Mouse (Mus musculus) T-helper 1 cell (primary cell): ENCODE measurements around the gene Lsm2.
"Not testable (repeated sequence)": the region's sequence is repeated elsewhere in the genome, so short reads cannot be mapped to it uniquely, and the experiment has no call there.

ENCODE experiments used
- in situ Hi-C: fragments of 300-600 bp; cut with MboI, MseI; formaldehyde crosslinking; loops from one replicate; pipeline ENCODE4 v1.15.1; 2025; ENCODE audit warnings: high pct_unique_total_duplicates

Gene Lsm2

DNA sequence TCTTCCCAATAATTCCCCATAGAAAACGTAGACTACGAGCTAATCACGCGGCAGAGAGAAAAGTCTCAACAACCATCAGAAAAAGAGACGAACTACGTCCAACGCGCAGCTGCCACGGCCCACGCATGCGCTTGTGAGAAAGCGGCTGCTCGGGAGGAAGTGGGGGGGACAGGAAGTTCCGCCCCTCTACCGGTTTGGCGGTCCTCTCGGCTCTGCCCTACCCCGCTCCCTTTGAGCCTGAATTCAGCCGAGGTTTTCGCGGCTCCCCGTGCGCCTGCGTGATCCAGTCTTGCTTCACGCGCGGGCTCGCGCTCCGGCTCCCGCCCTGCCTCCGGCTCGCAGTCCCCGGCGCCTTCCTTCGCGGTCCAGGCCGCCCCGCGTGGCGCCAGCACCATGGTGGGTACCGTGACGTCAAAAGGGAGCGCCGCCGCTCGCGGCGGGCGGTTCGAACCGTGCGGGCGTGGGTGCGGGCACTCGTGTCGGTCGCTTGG, at the start of gene Lsm2:
Gene Lsm2 (plus strand): TSS at position 173 of the 491 bp plus-strand sequence.
- in situ Hi-C loops, result no loop called here

DNA sequence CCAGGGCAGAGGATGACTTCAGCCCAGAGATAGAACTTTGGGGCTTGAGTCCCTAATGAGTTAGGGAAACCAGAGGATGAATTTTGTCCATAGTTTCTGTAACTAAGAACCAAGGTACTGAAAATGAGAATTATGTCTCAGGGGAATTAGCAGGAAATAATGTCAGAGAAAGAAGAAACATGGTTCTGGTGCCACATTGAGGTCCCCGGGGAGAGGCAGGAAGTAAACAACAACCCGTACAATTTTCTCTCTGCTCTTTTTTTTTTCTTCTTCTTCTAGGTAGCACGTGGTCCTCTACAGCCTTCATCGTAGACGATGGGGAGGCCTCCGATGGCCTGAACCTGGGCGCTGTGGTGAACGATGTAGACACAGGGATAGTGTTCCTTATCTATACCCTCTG, 49.4 kb upstream of the Lsm2 start:
- in situ Hi-C loops, result loop anchor here (10.0 kb wide), 1 partner anchor 297 kb away; no protein-coding TSS in a partner anchor

DNA sequence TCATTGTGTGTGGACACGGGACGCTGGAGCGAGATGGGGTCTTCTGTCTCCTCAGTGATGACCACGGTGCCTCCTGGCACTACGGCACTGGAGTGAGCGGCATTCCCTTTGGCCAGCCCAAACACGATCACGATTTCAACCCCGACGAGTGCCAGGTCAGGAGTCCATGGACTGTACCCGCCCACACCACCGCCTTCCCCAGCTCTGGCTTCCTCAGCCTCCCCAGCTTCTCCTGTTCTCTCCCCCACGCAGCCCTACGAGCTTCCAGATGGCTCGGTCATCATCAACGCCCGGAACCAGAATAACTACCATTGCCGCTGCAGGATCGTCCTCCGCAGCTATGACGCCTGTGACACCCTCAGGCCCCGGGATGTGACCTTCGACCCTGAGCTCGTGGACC, 47.6 kb upstream of the Lsm2 start:
- in situ Hi-C loops, result loop anchor here (10.0 kb wide), 1 partner anchor 299 kb away; no protein-coding TSS in a partner anchor

DNA sequence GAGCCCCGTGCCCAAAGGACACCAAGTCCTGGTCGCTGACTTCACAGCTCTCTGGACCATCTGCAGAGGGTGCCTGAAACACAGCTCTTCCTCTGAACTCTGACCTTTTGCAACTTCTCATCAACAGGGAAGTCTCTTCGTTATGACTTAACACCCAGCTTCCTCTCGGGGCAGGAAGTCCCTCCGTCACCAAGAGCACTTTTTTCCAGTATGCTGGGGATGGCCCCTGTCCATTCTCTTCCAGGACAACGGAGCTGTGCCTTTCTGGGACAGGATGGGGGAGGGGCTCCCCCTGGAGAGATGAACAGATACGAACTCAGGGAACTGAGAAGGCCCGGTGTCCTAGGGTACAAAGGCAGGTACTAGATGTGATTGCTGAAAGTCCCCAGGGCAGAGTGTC, 46.8 kb upstream of the Lsm2 start:
- in situ Hi-C loops, result loop anchor here (10.0 kb wide), 1 partner anchor 300 kb away; no protein-coding TSS in a partner anchor

DNA sequence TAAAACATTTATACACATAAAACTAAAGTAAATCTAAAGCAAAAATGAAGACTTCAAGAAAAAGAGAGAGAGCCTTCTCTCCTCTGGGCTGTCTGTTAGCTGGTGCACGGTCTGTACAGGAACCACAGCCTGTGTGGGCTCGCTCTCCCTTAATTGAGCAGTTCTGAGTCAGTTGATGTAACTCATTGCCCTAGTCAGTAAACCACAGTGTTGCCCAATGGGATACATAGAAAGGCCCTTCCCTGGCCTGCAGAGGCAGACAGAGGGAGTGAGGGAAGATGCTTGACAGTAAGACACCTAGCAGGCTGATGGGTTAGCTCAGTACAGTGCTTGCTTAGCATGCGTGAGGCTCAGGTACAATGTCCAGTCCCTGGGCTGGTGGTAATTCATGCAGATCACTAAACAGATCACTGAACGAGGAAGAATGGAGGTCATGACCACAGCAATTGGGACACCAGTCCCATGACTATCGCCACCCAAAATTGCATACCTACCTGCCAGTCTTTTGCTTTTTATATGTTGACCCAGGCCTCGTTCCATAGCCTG, 43.6 kb upstream of the Lsm2 start:
- in situ Hi-C loops, result loop anchor here (10.0 kb wide), 1 partner anchor 303 kb away; no protein-coding TSS in a partner anchor

DNA sequence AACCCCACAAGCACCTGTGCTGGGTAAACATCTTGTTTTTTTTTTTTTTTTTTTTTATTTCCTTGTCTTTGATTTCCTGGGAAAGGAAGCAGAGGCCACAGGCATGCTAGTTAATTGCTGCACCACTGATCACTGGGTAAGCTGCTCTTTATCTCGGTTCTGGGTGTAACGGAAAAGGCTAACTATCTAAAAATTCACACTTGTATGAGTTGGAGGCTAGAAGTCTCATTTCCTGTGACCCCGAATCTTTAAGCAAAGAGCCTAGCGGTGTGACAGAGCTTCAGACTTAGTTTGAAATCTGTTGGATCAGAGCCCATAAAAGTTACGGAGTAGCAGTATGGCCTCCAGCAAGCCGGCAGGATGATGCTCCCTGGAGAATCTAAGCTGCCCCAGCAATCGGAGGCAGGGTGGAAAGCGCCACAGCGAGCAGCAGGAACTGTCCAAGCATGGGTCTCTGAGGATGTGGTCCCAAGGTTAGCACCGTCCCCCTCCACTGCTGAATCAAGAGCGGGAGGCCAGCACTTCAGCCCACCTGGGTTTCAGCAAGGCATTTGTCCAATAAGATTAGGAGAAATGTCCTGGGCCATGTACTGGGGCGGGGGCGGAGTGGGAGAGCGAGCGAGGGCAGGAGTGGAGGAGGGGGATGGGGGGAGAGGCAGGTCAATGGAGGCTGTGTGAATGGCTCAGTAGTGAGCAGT, 40.2 kb upstream of the Lsm2 start:
- in situ Hi-C loops, result no loop called here

DNA sequence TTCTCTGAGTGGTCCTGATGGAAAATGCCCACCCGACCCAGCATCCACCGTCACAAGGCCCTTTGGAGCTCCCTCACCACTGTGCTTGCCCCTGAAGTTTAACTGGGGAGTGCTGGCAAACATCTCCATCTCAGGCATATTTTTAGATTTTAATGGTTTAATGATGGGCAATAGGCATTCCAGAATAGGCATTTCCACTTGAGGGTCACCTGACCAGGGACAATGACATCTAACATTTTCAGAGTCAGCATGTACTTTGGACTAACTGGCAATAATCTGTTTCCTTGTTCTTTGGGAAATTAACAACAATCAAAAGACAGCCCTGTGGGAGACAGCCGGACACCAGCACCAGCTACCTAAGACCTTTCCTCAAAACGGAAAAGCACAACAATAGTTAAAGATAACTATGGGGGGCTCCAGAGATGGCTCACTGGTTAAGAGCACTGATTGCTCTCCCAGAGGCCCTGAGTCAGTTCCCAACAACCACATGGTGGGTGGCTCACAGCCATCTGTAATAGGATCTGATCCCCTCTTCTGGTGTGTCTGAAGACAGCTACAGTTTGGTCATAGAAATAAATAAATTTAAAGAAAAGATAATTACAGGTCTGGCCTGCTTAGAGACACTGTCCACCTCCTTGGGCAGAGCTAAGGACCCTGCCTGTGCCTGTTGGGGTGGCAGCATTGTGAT, 38.4 kb upstream of the Lsm2 start:
- in situ Hi-C loops, result no loop called here

DNA sequence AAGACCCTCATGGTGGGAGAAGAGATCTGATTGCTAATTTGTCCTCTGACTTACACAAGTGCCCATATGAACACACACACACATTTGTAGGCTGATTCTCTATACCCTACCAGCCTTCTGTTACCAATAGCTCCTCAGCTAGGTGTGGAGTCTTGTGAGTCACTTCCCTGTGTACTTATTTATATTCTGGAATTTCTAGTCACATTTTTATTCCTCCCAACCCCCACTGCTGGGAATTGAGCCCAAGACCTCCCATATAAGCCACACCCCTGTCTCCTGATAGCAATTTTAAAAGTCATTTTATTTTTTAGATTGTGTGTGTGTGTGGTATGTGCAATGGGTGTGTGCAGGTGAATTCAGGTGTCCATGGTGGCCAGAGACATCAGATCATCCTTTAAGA, 37.3 kb upstream of the Lsm2 start:
- in situ Hi-C loops, result no loop called here

DNA sequence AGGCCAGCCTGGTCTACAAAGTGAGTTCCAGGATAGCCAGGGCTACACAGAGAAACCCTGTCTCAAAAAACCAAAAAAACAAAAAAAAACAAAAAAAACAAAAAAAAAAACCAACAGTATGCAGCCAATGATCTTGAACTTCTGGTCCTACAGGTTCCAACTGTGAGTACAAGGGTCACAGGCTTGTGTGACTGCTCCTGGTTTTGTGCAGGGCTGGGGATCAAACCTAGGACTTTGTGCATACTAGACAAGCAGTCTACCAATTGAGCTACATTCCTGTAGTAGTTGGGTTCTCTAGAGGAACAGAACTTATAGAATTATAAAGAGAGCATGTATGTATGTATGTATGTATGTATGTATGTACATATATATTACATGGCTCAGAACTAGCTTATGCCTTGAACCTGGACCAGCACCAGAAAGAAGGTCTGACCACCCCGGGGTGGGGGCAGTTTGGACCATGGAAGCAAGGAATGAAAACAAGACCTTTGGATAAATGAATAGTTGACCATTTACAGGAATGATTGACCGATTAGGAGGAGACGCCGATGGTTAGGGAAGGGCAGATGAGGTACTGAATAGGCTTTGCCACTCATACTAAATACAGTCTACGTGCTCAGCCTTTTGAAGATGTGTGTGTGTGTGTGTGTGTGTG, 35.0 kb upstream of the Lsm2 start:
- in situ Hi-C loops, result no loop called here

DNA sequence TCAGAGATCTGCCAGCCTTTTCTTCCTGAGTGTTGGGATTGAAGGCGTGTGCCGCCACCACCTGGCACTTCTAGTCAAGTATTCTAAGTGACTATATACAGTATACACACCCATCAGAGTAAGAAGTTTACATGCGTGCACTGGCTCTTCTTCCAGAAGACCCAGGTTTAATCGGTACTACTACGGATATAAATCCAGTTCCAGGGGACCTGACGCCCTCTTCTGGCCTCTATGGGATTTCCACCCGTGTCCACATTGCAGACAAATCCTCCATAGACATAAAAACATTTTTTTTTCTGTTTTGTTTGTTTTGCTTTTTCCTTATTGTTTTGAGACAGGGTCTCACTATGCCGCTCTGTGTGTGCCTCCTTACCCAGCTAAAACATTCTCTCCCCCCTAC, 34.1 kb upstream of the Lsm2 start:
- in situ Hi-C loops, result no loop called here

DNA sequence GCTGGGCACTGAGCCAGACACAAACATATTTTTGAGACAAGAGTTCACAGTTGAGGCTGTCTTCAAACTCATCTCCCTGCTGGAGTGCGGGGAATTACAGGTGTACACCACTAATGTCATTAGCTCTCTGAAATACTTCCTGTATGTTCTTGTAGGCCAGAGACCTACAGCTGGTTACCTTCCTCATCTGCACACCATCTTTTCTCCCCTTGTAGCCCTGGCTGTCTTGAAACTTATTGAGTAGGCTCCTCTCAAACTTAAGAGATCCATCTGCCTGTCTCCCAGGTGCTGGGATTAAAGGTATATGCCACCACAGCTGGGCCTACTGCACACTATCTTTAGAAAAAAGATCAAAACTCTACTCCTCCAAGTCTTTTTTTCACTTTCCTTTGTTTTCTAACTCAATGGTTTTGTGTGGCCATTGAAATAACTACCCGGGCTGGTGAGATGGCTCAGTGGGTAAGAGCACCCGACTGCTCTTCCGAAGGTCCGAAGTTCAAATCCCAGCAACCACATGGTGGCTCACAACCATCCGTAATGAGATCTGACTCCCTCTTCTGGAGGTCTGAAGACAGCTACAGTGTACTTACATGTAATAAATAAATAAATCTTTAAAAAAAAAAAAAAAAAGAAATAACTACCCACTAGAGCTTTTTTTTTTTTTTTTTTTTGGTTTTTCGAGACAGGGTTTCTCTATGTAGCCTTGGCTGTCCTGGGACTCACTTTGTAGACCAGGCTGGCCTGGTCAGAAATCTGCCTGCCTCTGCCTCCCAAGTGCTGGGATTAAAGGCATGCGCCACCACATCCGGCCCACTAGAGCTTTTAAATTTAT, 32.7 kb upstream of the Lsm2 start:
- in situ Hi-C loops, result not testable (repeated sequence)

DNA sequence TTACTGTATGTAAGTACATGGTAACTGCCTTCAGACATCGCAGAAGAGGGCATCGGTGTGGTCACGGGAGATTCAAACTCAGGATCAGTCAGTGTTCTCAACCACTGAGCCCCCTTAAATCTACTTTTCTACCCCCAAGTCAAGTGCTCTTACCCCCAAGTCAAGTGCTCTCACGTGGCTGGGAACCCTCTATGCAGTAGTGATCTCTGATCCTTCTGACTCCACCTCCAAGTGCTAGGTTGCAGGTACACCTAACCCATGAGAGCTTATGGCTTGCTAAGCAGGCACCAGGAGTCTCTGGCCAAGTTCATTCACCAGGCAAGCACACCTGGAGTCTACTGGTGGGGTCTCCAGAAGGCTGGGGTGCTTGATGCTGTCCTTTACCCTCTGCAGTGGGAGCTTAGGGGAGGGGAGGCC, 32.1 kb upstream of the Lsm2 start:
- in situ Hi-C loops, result no loop called here

DNA sequence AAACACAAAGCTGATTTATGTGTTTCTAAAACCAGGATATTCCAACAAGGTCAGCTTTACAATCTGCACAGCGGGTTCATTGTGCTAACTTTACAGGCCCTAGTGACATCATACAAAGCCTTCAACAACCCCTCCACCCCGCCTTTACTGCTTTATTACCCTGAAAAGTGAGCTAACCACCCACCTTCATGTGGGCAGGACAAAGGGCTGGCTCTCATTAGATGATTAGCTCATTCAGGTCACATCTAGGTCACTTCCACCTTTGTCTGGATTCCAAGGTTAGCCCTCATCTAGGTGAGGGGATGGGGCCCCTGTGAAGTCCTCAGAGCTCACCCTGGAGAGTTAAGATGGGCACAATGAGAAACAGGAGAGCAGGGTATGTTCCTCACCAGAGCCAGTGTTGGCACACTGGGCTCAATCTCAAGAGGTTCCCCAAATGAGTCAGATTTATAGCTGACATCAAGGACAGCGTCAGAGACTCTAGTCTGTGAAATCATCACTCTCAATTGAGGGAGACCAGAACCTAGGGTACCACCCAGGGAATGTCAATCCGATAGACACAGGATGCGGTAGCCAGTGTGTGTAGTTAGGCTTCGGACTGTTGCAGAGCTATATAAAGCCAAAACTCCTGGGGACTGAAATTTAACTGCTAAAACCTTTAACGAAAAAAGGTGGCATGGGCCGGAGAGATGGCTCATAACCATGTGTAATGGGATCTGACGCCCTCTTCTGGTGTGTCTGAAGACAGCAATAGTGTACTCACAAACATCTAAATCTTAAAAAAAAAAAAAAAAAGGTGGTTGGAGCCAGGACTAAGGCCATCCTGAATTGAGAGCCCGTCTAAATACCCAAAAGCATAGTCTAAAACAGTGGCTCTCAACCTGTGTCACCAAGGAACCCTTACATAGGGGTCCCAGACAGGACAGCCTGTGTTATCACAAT, 30.9 kb upstream of the Lsm2 start:
- in situ Hi-C loops, result no loop called here

DNA sequence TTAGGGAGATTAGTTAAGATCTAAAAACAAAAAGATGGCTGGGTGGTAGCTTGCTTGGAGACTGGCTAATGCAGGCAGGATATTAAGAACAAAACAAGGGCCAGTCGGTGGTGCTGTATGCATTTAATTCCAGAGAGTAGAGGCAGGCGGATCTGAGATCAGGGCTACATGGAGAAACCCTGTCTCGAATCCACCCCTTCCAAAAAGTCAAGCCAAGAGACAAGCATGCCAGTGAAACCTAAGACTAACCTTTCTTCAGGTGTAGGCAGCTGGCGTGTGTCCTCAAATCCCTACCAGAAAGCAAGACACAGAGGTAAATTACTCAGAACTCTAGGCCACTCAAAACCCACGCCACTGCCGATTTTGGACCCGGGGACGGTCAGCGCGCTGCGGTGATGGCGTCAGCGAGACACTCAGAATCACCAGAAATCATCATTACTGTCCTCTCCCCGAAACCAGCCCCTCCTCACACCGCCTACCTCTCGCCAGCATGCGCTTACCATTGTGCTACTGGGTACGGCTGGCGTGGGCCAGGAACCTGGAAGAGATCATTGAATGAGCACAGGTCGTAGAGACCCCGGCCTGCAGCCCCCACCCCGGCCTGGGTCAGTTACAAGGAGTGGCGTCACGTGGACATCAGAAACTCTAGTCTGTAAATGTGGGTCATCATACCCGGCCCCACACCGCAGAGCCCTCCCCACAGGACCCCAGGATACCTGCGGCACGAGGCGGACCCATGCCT, 29.9 kb upstream of the Lsm2 start:
- in situ Hi-C loops, result no loop called here

DNA sequence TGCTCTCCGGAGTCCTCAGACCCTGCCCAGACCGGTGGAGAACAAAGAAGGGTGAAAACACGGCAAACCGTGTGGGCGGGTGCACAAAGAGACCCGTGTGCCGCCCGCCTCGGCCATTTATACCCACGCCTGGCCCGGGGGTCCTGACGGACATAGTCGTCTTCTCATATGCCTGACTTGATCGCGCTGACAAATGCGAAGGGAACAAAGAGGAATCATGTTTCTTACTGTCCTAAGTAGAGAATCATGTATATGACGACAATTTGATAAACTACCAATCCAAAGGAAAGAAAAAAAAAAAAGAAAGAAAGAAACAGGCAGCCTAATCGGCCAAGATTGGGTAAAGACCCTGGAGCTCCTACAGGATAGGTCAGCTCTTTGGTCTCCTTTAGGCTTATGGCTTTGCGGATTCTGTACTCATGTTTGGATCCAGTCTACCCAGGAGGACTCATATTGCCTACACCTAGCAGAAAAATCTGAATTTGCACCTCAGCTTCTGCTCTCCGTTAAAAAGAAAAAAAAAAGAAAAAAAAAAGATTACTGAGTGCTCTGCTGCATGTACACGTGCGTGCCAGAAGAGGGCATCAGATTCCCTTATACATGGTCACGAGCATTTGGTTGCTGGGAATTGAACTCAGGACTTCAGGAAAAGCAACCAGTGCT, 29.2 kb upstream of the Lsm2 start:
- in situ Hi-C loops, result no loop called here

DNA sequence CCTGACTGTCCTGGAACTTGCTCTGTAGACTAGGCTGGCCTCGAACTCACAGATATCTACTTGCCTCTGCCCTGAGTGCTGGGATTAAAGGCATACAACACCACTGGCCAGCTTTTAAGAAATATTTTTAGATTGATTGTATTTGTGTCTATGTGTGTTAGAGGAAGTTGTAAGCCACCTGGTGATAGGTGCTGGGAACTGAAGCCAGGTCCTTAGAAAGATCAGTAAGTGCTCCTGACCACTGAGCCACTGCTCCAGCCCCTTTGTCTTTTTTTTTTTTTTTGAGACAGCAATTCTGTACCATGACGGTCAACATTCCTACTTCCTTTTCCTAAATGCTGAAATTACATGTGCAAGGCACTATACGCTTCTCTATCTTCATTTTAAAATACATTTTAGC, 28.4 kb upstream of the Lsm2 start:
- in situ Hi-C loops, result no loop called here

DNA sequence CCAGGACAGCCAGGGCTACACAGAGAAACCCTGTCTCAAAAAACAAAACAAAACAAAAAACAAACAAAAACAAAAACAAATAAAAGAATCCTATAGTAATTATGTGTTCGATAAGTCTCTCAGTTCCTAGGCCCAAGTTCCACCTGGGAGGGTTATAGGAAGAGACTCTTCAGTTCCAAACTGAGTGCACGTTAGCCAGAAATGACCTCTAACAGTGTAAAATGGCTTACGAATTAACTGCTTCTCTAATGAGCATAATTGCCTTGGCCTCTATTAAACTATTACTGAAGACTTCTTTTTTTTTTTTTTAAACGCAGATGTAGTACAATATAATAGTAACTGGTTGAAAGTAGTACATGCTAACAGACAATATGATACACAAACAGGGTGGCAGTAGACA, 27.8 kb upstream of the Lsm2 start:
- in situ Hi-C loops, result no loop called here

DNA sequence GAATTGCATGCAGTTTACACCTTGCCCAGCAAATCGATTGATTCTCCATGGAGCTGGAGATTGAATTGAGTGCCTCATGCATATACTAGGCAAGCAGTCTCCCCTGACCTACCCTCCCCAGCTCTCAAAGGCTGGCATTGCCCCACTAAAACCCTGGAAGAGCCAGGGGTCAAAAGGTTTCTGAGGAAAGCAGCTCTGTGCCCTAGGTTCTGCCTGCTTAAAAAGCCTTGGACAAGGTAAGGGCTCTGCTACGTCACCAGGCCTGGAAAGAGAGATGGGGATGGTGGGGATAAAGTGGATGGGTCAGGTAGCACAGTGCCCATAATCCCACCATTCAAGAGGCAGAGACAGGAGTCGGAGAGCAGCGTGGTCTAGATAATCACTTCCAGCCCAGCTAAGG, 26.8 kb upstream of the Lsm2 start:
- in situ Hi-C loops, result no loop called here

DNA sequence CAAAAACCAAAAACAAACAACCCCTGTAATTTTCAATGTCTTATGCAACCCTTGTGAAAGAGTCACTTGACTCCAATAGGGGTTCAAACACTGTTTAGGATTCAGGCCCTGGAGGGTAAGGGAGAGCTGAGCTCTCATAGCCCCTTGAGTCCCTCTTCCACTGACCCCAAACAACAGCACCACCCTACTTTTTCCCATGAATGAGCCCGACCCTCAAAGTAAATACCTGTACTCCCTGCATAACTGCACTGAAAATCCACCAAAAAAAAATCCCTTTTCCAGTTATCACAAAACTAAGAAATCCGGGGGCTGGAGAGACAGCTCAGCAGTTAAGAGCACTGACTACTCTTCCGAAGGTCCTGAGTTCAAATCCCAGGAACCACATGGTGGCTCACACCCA, 25.8 kb upstream of the Lsm2 start:
- in situ Hi-C loops, result no loop called here
